Mouse (Mus musculus): ENCODE measurements at regions not wholly inside any gene's neighbourhood (a gene's known extent, or its start where the extent isn't known, plus 50 kb on each side); places are given as distances from the start of the nearest gene placed in this dataset.

DNA sequence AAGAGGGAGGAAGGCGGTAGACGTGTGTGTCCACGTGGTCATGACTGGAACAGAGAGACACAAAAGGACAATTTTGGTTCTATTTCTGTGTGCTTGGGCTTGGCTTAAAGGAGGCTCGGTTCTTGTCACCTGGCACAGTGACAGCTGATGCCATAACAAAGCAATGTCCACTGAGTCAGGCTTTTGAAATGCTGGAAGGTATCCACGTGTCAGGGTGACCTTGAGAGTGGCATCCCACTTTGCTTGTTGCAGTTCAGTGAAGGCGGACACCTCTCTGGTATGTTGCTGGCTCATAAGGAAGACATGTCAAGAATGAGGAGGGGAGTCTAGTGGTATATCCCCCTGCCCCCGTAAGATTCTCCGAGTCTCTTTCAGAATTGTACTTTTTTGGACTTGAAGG, 192.6 kb upstream of the Ddhd1 start:
- Histone ChIP-seq H3K79me2 (ENCODE audit: control insufficient read depth, insufficient read depth, low read length) (no peaks in the 10 kb centered on the region), H3K9ac (ENCODE audit: low read depth, low read length) (no peak overlapping the region), H3K36me3 (ENCODE audit: control insufficient read depth, insufficient read depth, low read length) (no peaks in the 10 kb centered on the region), H3K4me1 (ENCODE audit: control insufficient read depth, insufficient read depth, low read length) (no peaks in the 10 kb centered on the region), H3K4me3 (ENCODE audit: insufficient read depth, low read depth, low read length) (no peak overlapping the region), H3K27ac (replicated peaks; ENCODE audit: insufficient read depth, low read depth, low read length) (no peak overlapping the region), H3K27me3 (ENCODE audit: control insufficient read depth, insufficient read depth, low read length) (no peaks in the 10 kb centered on the region)
- 69% methylated on average over 8 of the region's 8 CpGs for WGBS
- no peak for TF ChIP-seq POLR2A (IDR thresholded peaks at IDR 0.05; ENCODE audit: extremely low read depth, insufficient read depth, low read length)
- no peak for DNase-seq (ENCODE audit: extremely low read depth, low read depth, low spot score)

DNA sequence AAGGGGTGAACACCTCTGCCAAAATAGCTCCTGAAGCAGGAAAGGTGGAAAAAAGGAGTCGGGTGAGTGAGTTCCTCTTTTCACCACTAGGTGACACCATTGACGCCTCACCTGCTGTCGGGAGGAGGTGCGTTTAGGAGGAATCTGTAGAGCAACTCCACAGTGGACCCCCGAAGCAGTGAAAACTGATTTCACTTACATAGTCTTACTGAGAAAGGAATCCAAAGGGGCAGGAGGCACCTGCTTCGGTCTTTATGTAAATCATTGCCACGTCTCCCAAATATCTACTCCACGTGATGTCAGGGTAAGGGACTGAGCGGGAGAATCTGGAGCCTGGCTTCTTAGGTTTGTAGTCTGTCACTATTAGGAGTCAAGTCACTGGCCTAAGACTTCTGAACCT, 220.5 kb upstream of the Ddhd1 start:
- Histone ChIP-seq H3K4me1 (ENCODE audit: control insufficient read depth, insufficient read depth, low read length) (no peaks in the 10 kb centered on the region), H3K27me3 (ENCODE audit: control insufficient read depth, insufficient read depth, low read length) (no peaks in the 10 kb centered on the region; the same call in 1 of the 2 replicates), H3K9ac (ENCODE audit: low read depth, low read length) (no peak overlapping the region), H3K36me3 (ENCODE audit: control insufficient read depth, insufficient read depth, low read length) (no peaks in the 10 kb centered on the region), H3K27ac (replicated peaks; ENCODE audit: insufficient read depth, low read depth, low read length) (no peak overlapping the region), H3K4me3 (ENCODE audit: insufficient read depth, low read depth, low read length) (no peak overlapping the region), H3K79me2 (ENCODE audit: control insufficient read depth, insufficient read depth, low read length) (no peaks in the 10 kb centered on the region)
- DNase-seq (ENCODE audit: extremely low read depth, low read depth, low spot score) = peak; percentile 42
- TF ChIP-seq POLR2A (IDR thresholded peaks at IDR 0.05; ENCODE audit: extremely low read depth, insufficient read depth, low read length) = no peak
- TF ChIP-seq CTCF (IDR thresholded peaks at IDR 0.05; ENCODE audit: low read depth, low read length) = peak; percentile 82
- 23% methylated on average over 9 of the region's 9 CpGs for WGBS

GRCm38 (mm10) chr14:45920783-45921182, 262.8 kb upstream of the Ddhd1 start:
- H3K4me3 ChIP-seq (ENCODE audit: insufficient read depth, low read depth, low read length) = no peak overlapping the region
- TF ChIP-seq POLR2A (IDR thresholded peaks at IDR 0.05; ENCODE audit: extremely low read depth, insufficient read depth, low read length) (no peak), CTCF (IDR thresholded peaks at IDR 0.05; ENCODE audit: low read depth, low read length) (no peak)
- H3K36me3 ChIP-seq (ENCODE audit: control insufficient read depth, insufficient read depth, low read length) = no peaks in the 10 kb centered on the region
- 55% methylated on average over 6 of the region's 6 CpGs for WGBS
- no peaks in the 10 kb centered on the region for H3K79me2 ChIP-seq (ENCODE audit: control insufficient read depth, insufficient read depth, low read length)
- no peak overlapping the region for H3K27ac ChIP-seq (replicated peaks; ENCODE audit: insufficient read depth, low read depth, low read length)
- no peak overlapping the region for H3K9ac ChIP-seq (ENCODE audit: low read depth, low read length)
- no peaks in the 10 kb centered on the region for H3K4me1 ChIP-seq (ENCODE audit: control insufficient read depth, insufficient read depth, low read length)
- no peaks in the 10 kb centered on the region for H3K27me3 ChIP-seq (ENCODE audit: control insufficient read depth, insufficient read depth, low read length)
- no peak for DNase-seq (ENCODE audit: extremely low read depth, low read depth, low spot score)

GRCm38 (mm10) chr14:45943581-45943980, 285.6 kb upstream of the Ddhd1 start:
- 75% methylated on average over 2 of the region's 2 CpGs for WGBS
- Histone ChIP-seq H3K4me3 (ENCODE audit: insufficient read depth, low read depth, low read length) (no peak overlapping the region), H3K27me3 (ENCODE audit: control insufficient read depth, insufficient read depth, low read length) (no peaks in the 10 kb centered on the region), H3K36me3 (ENCODE audit: control insufficient read depth, insufficient read depth, low read length) (no peaks in the 10 kb centered on the region), H3K4me1 (ENCODE audit: control insufficient read depth, insufficient read depth, low read length) (no peaks in the 10 kb centered on the region), H3K79me2 (ENCODE audit: control insufficient read depth, insufficient read depth, low read length) (no peaks in the 10 kb centered on the region), H3K9ac (ENCODE audit: low read depth, low read length) (no peak overlapping the region), H3K27ac (replicated peaks; ENCODE audit: insufficient read depth, low read depth, low read length) (no peak overlapping the region)
- no peak for DNase-seq (ENCODE audit: extremely low read depth, low read depth, low spot score)
- TF ChIP-seq CTCF (IDR thresholded peaks at IDR 0.05; ENCODE audit: low read depth, low read length) = no peak
- no peak for TF ChIP-seq POLR2A (IDR thresholded peaks at IDR 0.05; ENCODE audit: extremely low read depth, insufficient read depth, low read length)

GRCm38 (mm10) chr14:45944101-45944500, 286.2 kb upstream of the Ddhd1 start:
- no peak for DNase-seq (ENCODE audit: extremely low read depth, low read depth, low spot score)
- H3K9ac ChIP-seq (ENCODE audit: low read depth, low read length) = no peak overlapping the region
- no peaks in the 10 kb centered on the region for H3K79me2 ChIP-seq (ENCODE audit: control insufficient read depth, insufficient read depth, low read length)
- no peaks in the 10 kb centered on the region for H3K27me3 ChIP-seq (ENCODE audit: control insufficient read depth, insufficient read depth, low read length)
- TF ChIP-seq POLR2A (IDR thresholded peaks at IDR 0.05; ENCODE audit: extremely low read depth, insufficient read depth, low read length) (no peak), CTCF (IDR thresholded peaks at IDR 0.05; ENCODE audit: low read depth, low read length) (no peak)
- no peak overlapping the region for H3K27ac ChIP-seq (replicated peaks; ENCODE audit: insufficient read depth, low read depth, low read length)
- 90% methylated on average over 5 of the region's 5 CpGs for WGBS
- H3K4me1 ChIP-seq (ENCODE audit: control insufficient read depth, insufficient read depth, low read length) = no peaks in the 10 kb centered on the region
- H3K4me3 ChIP-seq (ENCODE audit: insufficient read depth, low read depth, low read length) = no peak overlapping the region
- no peaks in the 10 kb centered on the region for H3K36me3 ChIP-seq (ENCODE audit: control insufficient read depth, insufficient read depth, low read length)

DNA sequence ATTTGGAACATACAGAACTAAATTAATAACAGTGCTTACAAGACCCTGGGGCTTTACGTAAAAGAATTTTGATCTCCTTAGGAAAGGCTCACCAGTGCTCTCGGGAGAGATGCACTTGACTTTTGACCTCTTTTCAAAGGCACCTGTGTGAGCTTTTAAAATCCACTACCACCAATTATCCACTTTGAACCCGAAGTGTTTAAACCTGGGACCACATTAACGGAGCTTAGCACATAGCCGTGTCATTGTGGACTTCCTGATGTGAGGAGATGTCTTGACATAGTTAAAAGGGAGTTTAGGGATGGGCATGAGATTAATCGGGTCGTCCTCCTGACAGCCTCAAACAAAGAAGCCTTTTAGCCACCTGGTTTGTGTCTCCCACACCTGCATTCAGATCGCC, 286.6 kb upstream of the Ddhd1 start:
- H3K9ac ChIP-seq (ENCODE audit: low read depth, low read length) = no peak overlapping the region
- H3K4me1 ChIP-seq (ENCODE audit: control insufficient read depth, insufficient read depth, low read length) = no peaks in the 10 kb centered on the region
- no peak for DNase-seq (ENCODE audit: extremely low read depth, low read depth, low spot score)
- 79% methylated on average over 8 of the region's 8 CpGs for WGBS
- H3K27me3 ChIP-seq (ENCODE audit: control insufficient read depth, insufficient read depth, low read length) = no peaks in the 10 kb centered on the region
- H3K36me3 ChIP-seq (ENCODE audit: control insufficient read depth, insufficient read depth, low read length) = no peaks in the 10 kb centered on the region
- TF ChIP-seq POLR2A (IDR thresholded peaks at IDR 0.05; ENCODE audit: extremely low read depth, insufficient read depth, low read length) (no peak), CTCF (IDR thresholded peaks at IDR 0.05; ENCODE audit: low read depth, low read length) (no peak)
- H3K79me2 ChIP-seq (ENCODE audit: control insufficient read depth, insufficient read depth, low read length) = no peaks in the 10 kb centered on the region
- no peak overlapping the region for H3K4me3 ChIP-seq (ENCODE audit: insufficient read depth, low read depth, low read length)
- H3K27ac ChIP-seq (replicated peaks; ENCODE audit: insufficient read depth, low read depth, low read length) = no peak overlapping the region
